Mouse (Mus musculus) neural tube, embryonic 14.5 days (tissue): ENCODE data around the gene Gm20721. TPM values are rescaled to one million over a fixed set of nuclear protein-coding genes. Genes with fewer than 3 reads are reported as not detected.

Experiments used
- ATAC-seq: fragments of 200-750 bp; cut with Nextera tagmentation; 2 replicates; pipeline ENCODE4 v1.8.0; 2017; ENCODE audit warnings: low read depth, mild to moderate bottlenecking, moderate TSS enrichment, moderate library complexity
- H3K27ac ChIP-seq: fragments of 300-500 bp; sonication (generic); 2 replicates; pipeline ENCODE4 v1.5.1; 2014; ENCODE audit warnings: low read depth, mild to moderate bottlenecking, control low read depth, low read length, moderate library complexity, mixed read lengths
- H3K27me3 ChIP-seq: fragments of 300-500 bp; sonication (generic); 2 replicates; pipeline ENCODE4 v1.6.1; 2014; ENCODE audit warnings: low read length; ENCODE audit not compliant: control insufficient read depth, insufficient read depth
- H3K36me3 ChIP-seq: fragments of 300-500 bp; sonication (generic); 2 replicates; pipeline ENCODE4 v1.6.1; 2014; ENCODE audit warnings: low read length, mixed read lengths; ENCODE audit not compliant: control insufficient read depth, insufficient read depth
- H3K4me1 ChIP-seq: fragments of 300-500 bp; sonication (generic); 2 replicates; pipeline ENCODE4 v1.6.1; 2014; ENCODE audit warnings: low read length; ENCODE audit not compliant: control insufficient read depth, insufficient read depth
- H3K4me2 ChIP-seq: fragments of 300-500 bp; sonication (generic); 2 replicates; pipeline ENCODE4 v1.6.1; 2014; ENCODE audit warnings: mild to moderate bottlenecking, low read depth, low read length, control low read depth
- H3K4me3 ChIP-seq: fragments of 300-500 bp; sonication (generic); 2 replicates; pipeline ENCODE4 v1.5.1; 2014; ENCODE audit warnings: low read depth, low read length, control low read depth, mixed read lengths
- H3K9ac ChIP-seq: fragments of 300-500 bp; sonication (generic); replicated peaks from 2 replicates; pipeline ENCODE4 v1.6.1; 2014; ENCODE audit warnings: low read depth, mild to moderate bottlenecking, control low read depth, low read length, mixed read lengths
- H3K9me3 ChIP-seq: fragments of 300-500 bp; sonication (generic); 2 replicates; pipeline ENCODE4 v1.6.1; 2016; ENCODE audit warnings: low read length; ENCODE audit not compliant: control insufficient read depth
- WGBS: fragments of 180-500 bp; shearing (Covaris S2); extraction: QIAGEN DNeasy Blood & Tissue Kit; methylation state at CpG from one replicate; pipeline ENCODE4 v1.1.7; 2014; 5-methylcytosine and 5-hydroxymethylcytosine counted together
- polyA plus RNA-seq: library from polyadenylated mRNA; unstranded; fragments of >200 nt; fragmentation: Nextera tagmentation; extraction: Ambion mirVana; gene quantifications from 2 replicates; pipeline ENCODE4 v1.2.1, GENCODE M21; 2014

The Gm20721 gene
- polyA plus RNA-seq, 1 experiment from 2014 or later = 11.8 TPM

DNA sequence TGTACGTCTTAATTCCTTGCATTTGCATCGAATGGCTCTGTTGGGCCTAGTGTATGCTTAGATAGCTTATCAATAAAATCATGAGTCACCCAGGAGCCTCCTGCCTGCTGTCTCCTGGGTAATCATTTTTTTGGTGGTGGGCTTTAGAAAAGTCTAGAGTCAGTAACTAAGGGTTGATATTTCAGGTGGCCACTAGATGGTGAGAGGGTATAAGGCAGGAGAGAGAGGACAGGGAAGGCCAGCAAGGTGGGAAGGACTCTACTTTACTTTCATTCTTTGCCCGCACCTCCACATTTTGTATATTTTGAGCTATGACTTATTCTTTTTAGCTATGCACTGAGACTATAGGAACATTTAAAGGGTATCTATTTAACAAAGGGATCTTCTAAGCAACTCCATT is 38.6 kb downstream of the Gm20721 start:
- H3K9ac ChIP-seq = no peak overlapping the region
- 90% methylated on average over 3 of the region's 3 CpGs for WGBS

GRCm38 (mm10) chr2:174305646-174306045 is 40.9 kb downstream of the Gm20721 start:
- no peak for ATAC-seq
- Histone ChIP-seq H3K36me3 (no peaks in the 10 kb centered on the region), H3K27me3 (no peaks in the 10 kb centered on the region), H3K4me1 (no peaks in the 10 kb centered on the region), H3K9me3 (no peaks in the 10 kb centered on the region), H3K4me3 (no peak overlapping the region), H3K27ac (no peak overlapping the region), H3K4me2 (no peak overlapping the region), H3K9ac (no peak overlapping the region)
- 7% methylated on average over 5 of the region's 5 CpGs for WGBS

More for the DNA sequence above, 38.6 kb downstream of the Gm20721 start:
- Histone ChIP-seq H3K27ac (no peak overlapping the region), H3K36me3 (no peaks in the 10 kb centered on the region), H3K4me3 (no peak overlapping the region), H3K9me3 (no peaks in the 10 kb centered on the region), H3K4me2 (no peak overlapping the region), H3K4me1 (no peaks in the 10 kb centered on the region), H3K27me3 (no peaks in the 10 kb centered on the region)
- no peak for ATAC-seq

- H3K27me3 ChIP-seq = peaks cover 8% of the 10 kb centered on the region
- no peak overlapping the region for H3K27ac ChIP-seq
- no peaks in the 10 kb centered on the region for H3K36me3 ChIP-seq
- H3K4me3 ChIP-seq = no peak overlapping the region
- no peak for ATAC-seq
- H3K4me1 ChIP-seq = peaks cover 13% of the 10 kb centered on the region; the same call in 1 of the 2 replicates
- WGBS = 47% methylated on average over 6 of the region's 6 CpGs
- H3K9me3 ChIP-seq = peaks cover 14% of the 10 kb centered on the region
- no peak overlapping the region for H3K4me2 ChIP-seq
- no peak overlapping the region for H3K9ac ChIP-seq
Measured at GRCm38 (mm10) chr2:174302526-174302925, 44.0 kb downstream of the Gm20721 start.

DNA sequence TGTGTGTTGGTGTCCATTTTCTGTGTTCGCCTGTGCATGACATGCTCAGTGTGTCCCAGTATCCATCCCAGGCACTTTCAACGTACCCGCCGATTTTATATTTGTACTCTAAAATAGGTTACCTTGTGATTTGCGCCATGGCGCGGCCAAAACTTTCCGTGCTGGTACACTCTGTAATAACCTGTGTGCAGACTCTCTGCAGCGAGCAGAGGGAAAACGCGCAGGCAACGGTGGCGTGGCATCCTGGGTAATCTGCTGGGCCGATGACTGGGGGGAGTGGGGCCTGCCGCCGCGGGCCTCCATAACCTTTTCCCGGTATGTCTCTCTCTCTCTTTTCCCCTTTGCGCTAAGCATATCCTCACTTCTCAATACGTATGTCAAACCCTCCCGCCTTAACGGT is 45.8 kb downstream of the Gm20721 start:
- Histone ChIP-seq H3K4me2 (peak overlapping the region; percentile 37; the same call in 1 of the 2 replicates), H3K27me3 (peaks cover 8% of the 10 kb centered on the region), H3K36me3 (no peaks in the 10 kb centered on the region), H3K4me3 (peak overlapping the region; percentile 25), H3K27ac (no peak overlapping the region), H3K9me3 (peaks cover 17% of the 10 kb centered on the region), H3K4me1 (peaks cover 13% of the 10 kb centered on the region; the same call in 1 of the 2 replicates), H3K9ac (no peak overlapping the region)
- ATAC-seq = no peak
- 55% methylated on average over 22 of the region's 22 CpGs for WGBS

DNA sequence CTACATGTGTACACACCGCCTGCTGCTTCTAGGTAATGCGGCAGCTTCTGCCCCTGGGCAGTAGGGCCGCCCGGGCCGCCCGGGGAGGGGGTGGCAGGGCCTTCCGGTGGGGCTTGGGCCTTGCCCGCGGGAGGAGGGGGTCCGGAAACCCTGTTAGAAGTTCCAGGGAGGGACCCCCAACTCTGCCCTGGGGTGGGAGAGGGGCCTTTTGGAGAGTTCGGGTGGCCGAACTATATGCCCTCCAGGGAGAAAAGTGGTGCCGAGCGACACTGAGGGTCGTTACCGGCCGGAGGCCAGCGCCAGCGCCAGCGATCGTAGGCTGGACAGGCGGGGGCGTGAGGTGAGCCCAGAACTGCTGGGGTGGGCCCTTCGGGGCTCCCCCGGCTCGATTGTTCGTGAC is 46.3 kb downstream of the Gm20721 start:
- ATAC-seq = no peak
- Histone ChIP-seq H3K4me3 (peak overlapping the region; percentile 25), H3K4me1 (peaks cover 13% of the 10 kb centered on the region; the same call in 1 of the 2 replicates), H3K27me3 (peaks cover 8% of the 10 kb centered on the region), H3K9me3 (peaks cover 17% of the 10 kb centered on the region), H3K9ac (no peak overlapping the region), H3K4me2 (peak overlapping the region; percentile 37), H3K27ac (no peak overlapping the region), H3K36me3 (no peaks in the 10 kb centered on the region)
- WGBS = 61% methylated on average over 27 of the region's 27 CpGs

DNA sequence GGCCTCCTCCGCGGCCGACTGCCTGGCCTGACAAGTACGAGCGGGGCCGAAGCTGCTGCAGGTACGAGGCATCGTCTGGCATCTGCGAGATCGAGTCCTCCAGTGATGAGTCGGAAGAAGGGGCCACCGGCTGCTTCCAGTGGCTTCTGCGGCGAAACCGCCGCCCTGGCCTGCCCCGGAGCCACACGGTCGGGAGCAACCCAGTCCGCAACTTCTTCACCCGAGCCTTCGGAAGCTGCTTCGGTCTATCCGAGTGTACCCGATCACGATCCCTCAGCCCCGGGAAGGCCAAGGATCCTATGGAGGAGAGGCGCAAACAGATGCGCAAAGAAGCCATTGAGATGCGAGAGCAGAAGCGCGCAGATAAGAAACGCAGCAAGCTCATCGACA is 46.7 kb downstream of the Gm20721 start:
- Histone ChIP-seq H3K27me3 (peaks cover 8% of the 10 kb centered on the region), H3K9me3 (peaks cover 17% of the 10 kb centered on the region), H3K27ac (no peak overlapping the region), H3K4me3 (peak overlapping the region; percentile 25), H3K4me2 (peak overlapping the region; percentile 37), H3K9ac (no peak overlapping the region), H3K4me1 (peaks cover 13% of the 10 kb centered on the region; the same call in 1 of the 2 replicates), H3K36me3 (no peaks in the 10 kb centered on the region)
- ATAC-seq = no peak
- 49% methylated on average over 34 of the region's 34 CpGs for WGBS

DNA sequence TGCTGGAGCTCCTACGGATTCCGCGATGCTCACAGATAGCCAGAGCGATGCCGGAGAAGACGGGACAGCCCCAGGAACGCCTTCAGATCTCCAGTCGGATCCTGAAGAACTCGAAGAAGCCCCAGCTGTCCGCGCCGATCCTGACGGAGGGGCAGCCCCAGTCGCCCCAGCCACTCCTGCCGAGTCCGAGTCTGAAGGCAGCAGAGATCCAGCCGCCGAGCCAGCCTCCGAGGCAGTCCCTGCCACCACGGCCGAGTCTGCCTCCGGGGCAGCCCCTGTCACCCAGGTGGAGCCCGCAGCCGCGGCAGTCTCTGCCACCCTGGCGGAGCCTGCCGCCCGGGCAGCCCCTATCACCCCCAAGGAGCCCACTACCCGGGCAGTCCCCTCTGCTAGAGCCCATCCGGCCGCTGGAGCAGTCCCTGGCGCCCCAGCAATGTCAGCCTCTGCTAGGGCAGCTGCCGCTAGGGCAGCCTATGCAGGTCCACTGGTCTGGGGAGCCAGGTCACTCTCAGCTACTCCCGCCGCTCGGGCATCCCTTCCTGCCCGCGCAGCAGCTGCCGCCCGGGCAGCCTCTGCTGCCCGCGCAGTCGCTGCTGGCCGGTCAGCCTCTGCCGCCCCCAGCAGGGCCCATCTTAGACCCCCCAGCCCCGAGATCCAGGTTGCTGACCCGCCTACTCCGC is 47.3 kb downstream of the Gm20721 start:
- Histone ChIP-seq H3K27me3 (peaks cover 8% of the 10 kb centered on the region), H3K36me3 (no peaks in the 10 kb centered on the region), H3K27ac (no peak overlapping the region), H3K9ac (no peak overlapping the region), H3K4me3 (peak overlapping the region; percentile 25), H3K9me3 (peaks cover 17% of the 10 kb centered on the region), H3K4me2 (peak overlapping the region; percentile 37), H3K4me1 (peaks cover 13% of the 10 kb centered on the region; the same call in 1 of the 2 replicates)
- 54% methylated on average over 43 of the region's 48 CpGs for WGBS
- ATAC-seq = no peak

GRCm38 (mm10) chr2:174298471-174298870 is 48.0 kb downstream of the Gm20721 start:
- Histone ChIP-seq H3K4me1 (peaks cover 14% of the 10 kb centered on the region), H3K9ac (no peak overlapping the region), H3K9me3 (peaks cover 17% of the 10 kb centered on the region), H3K27ac (no peak overlapping the region), H3K4me2 (peak overlapping the region; percentile 37; the same call in 1 of the 2 replicates), H3K27me3 (peaks cover 8% of the 10 kb centered on the region), H3K4me3 (peak overlapping the region; percentile 25), H3K36me3 (no peaks in the 10 kb centered on the region)
- no peak for ATAC-seq
- WGBS = 53% methylated on average over 33 of the region's 33 CpGs

DNA sequence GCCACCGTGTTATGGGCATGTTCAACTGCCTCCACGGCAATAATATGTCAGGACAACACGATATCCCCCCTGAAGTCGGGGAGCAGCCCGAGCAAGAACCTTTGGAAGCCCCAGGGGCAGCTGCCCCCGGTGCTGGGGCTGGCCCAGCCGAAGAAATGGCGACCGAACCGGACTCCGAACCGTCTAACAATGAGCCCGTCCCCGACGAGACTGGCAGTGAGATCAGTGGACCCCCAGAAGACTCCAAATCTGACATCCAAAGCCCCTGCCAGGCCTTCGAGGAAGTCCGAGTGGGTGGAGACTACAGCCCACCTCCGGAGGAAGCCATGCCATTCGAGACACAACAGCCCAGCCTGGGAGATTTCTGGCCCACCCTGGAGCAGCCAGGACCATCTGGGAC is 48.7 kb downstream of the Gm20721 start:
- Histone ChIP-seq H3K27me3 (peaks cover 8% of the 10 kb centered on the region), H3K4me1 (peaks cover 16% of the 10 kb centered on the region), H3K36me3 (no peaks in the 10 kb centered on the region), H3K9me3 (peaks cover 17% of the 10 kb centered on the region), H3K9ac (no peak overlapping the region), H3K4me3 (peak overlapping the region; percentile 25), H3K4me2 (no peak overlapping the region), H3K27ac (no peak overlapping the region)
- ATAC-seq = no peak
- 68% methylated on average over 19 of the region's 19 CpGs for WGBS
